In genomic region chr15:27947880-27948279, GRCm38 (mm10) we compare ENCODE assay signal across 22 mouse cellular contexts.
DNase-seq lines count a peak whose midpoint lies in the region; ATAC-seq and TF ChIP-seq lines count a peak whose summit lies in the region.
"Had no signal": no experiment of that assay in that cellular context is flagged by ENCODE, and none has a peak within 500 bp of the region (broad histone marks: within the 10 kb centered on the region; RNA-seq: fewer than 3 reads in every experiment).

No protein-coding gene starts in this region.

- 92% methylated on average over 3 of the region's 3 CpGs for WGBS in intestine, postnatal 0 days
- 87% methylated on average over 3 of the region's 3 CpGs for WGBS in intestine, embryonic 16.5 days
- 83% methylated on average over 3 of the region's 3 CpGs for whole genome bisulfite sequencing in lung, embryonic 14.5 days
- 86% methylated on average over 3 of the region's 3 CpGs for WGBS in stomach, postnatal 0 days

- no peak overlapping the region for H3K27ac ChIP-seq in intestine, postnatal 0 days (ENCODE audit: low read depth, low read length)
- H3K27ac ChIP-seq in intestine, embryonic 16.5 days (ENCODE audit: low read length) = no peak overlapping the region
- no peak overlapping the region for H3K27ac ChIP-seq in lung, embryonic 14.5 days (ENCODE audit: low read depth)
- H3K27ac ChIP-seq in stomach, postnatal 0 days (replicated peaks) = no peak overlapping the region
- H3K27ac ChIP-seq: embryonic facial prominence, embryonic 13.5 days; forebrain, embryonic 15.5 days; hindbrain, embryonic 14.5 days; intestine, embryonic 15.5 days; limb, embryonic 10.5 days; midbrain, embryonic 10.5 days; neural tube, embryonic 12.5 days had no signal

- no peak for ATAC-seq in CD4-positive, CD25-positive, alpha-beta regulatory T cell, adult 4 months
- ATAC-seq in intestine, postnatal 0 days = no peak
- ATAC-seq in intestine, embryonic 16.5 days = no peak
- no peak for ATAC-seq in lung, embryonic 14.5 days (ENCODE audit: insufficient read depth)
- no peak for ATAC-seq in stomach, postnatal 0 days (ENCODE audit: low FRiP score, low TSS enrichment)
- ATAC-seq: forebrain, embryonic 15.5 days; intestine, embryonic 15.5 days had no signal

- no peak overlapping the region for H3K4me3 ChIP-seq in intestine, postnatal 0 days (ENCODE audit: low read depth, low read length)
- no peak overlapping the region for H3K4me3 ChIP-seq in intestine, embryonic 16.5 days (ENCODE audit: low read length)
- no peak overlapping the region for H3K4me3 ChIP-seq in lung, embryonic 14.5 days (ENCODE audit: low read depth, low read length)
- no peak overlapping the region for H3K4me3 ChIP-seq in stomach, postnatal 0 days (ENCODE audit: low read depth, low read length)
- H3K4me3 ChIP-seq: embryonic facial prominence, embryonic 13.5 days; forebrain, embryonic 15.5 days; intestine, embryonic 15.5 days; limb, embryonic 10.5 days; midbrain, embryonic 10.5 days; neural tube, embryonic 12.5 days had no signal

- H3K27me3 ChIP-seq in intestine, postnatal 0 days (replicated peaks; ENCODE audit: control insufficient read depth, insufficient read depth, low read length) = no peaks in the 10 kb centered on the region
- H3K27me3 ChIP-seq in intestine, embryonic 16.5 days (replicated peaks; ENCODE audit: control insufficient read depth, insufficient read depth, low read length) = no peaks in the 10 kb centered on the region
- H3K27me3 ChIP-seq in lung, embryonic 14.5 days (ENCODE audit: insufficient read depth, low read length) = no peaks in the 10 kb centered on the region
- H3K27me3 ChIP-seq in stomach, postnatal 0 days (ENCODE audit: control insufficient read depth, insufficient read depth, low read length) = no peaks in the 10 kb centered on the region
- H3K27me3 ChIP-seq: embryonic facial prominence, embryonic 13.5 days; forebrain, embryonic 15.5 days; intestine, embryonic 15.5 days; neural tube, embryonic 12.5 days had no signal

- DNase-seq in CD4-positive, CD25-positive, alpha-beta regulatory T cell, adult 2 months (ENCODE audit: low read depth, low spot score) = peak; percentile 35
- no peak for DNase-seq in lung, embryonic 14.5 days
- DNase-seq in lung, postnatal 10 days = no peak
- no peak for DNase-seq in stomach, postnatal 0 days (ENCODE audit: low spot score)
- DNase-seq in c-Kit-positive CD71-positive TER-119-positive erythroid progenitor cells, embryonic 14.5 days (ENCODE audit: low spot score) = no peak
- DNase-seq: cerebellum, adult 9-10 months; heart, postnatal 14 days; kidney, postnatal 10 days; lung, postnatal 14 days; thymus, postnatal 25 days had no signal

- TF ChIP-seq EP300 in stomach, postnatal 0 days (optimal IDR thresholded peaks at IDR 0.05) = no peak

- no peak overlapping the region for H3K4me2 ChIP-seq in intestine, postnatal 0 days (replicated peaks; ENCODE audit: low read depth)
- no peak overlapping the region for H3K4me2 ChIP-seq in intestine, embryonic 16.5 days (ENCODE audit: low read depth, low read length)
- H3K4me2 ChIP-seq in lung, embryonic 14.5 days = no peak overlapping the region
- no peak overlapping the region for H3K4me2 ChIP-seq in stomach, postnatal 0 days (replicated peaks; ENCODE audit: low read depth)
- H3K4me2 ChIP-seq: embryonic facial prominence, embryonic 13.5 days; forebrain, embryonic 15.5 days; heart, embryonic 11.5 days; hindbrain, embryonic 14.5 days; intestine, embryonic 15.5 days; liver, embryonic 11.5 days; neural tube, embryonic 12.5 days had no signal

- peak; percentile 55 for TF ChIP-seq CTCF in intestine, postnatal 0 days (IDR thresholded peaks at IDR 0.05; ENCODE audit: low read depth)
- peak; percentile 45 for TF ChIP-seq CTCF in lung, embryonic 14.5 days (IDR thresholded peaks at IDR 0.05; ENCODE audit: low read depth)
- peak; percentile 53 for TF ChIP-seq CTCF in stomach, postnatal 0 days (IDR thresholded peaks at IDR 0.05; ENCODE audit: low read depth)

- no peaks in the 10 kb centered on the region for H3K4me1 ChIP-seq in intestine, postnatal 0 days (replicated peaks; ENCODE audit: control insufficient read depth, insufficient read depth, low read length)
- H3K4me1 ChIP-seq in intestine, embryonic 16.5 days (ENCODE audit: control insufficient read depth, insufficient read depth, low read length) = peaks cover 14% of the 10 kb centered on the region
- H3K4me1 ChIP-seq in lung, embryonic 14.5 days (ENCODE audit: insufficient read depth) = peaks cover 3% of the 10 kb centered on the region; the same call in 1 of the 2 replicates
- 0 out of 2 replicates have a peak, but pooled peaks cover 2% of the 10 kb centered on the region for H3K4me1 ChIP-seq in stomach, postnatal 0 days (replicated peaks; ENCODE audit: control insufficient read depth, insufficient read depth)

- no peaks in the 10 kb centered on the region for H3K36me3 ChIP-seq in intestine, postnatal 0 days (ENCODE audit: control insufficient read depth, insufficient read depth)
- no peaks in the 10 kb centered on the region for H3K36me3 ChIP-seq in intestine, embryonic 16.5 days (ENCODE audit: control insufficient read depth, insufficient read depth, low read length)
- no peaks in the 10 kb centered on the region for H3K36me3 ChIP-seq in lung, embryonic 14.5 days (ENCODE audit: insufficient read depth)
- H3K36me3 ChIP-seq in stomach, postnatal 0 days (ENCODE audit: control insufficient read depth, insufficient read depth, low read length) = no peaks in the 10 kb centered on the region
- H3K36me3 ChIP-seq: embryonic facial prominence, embryonic 13.5 days; forebrain, embryonic 15.5 days; intestine, embryonic 15.5 days; limb, embryonic 10.5 days; midbrain, embryonic 10.5 days; neural tube, embryonic 12.5 days had no signal

- no peak overlapping the region for H3K9ac ChIP-seq in intestine, postnatal 0 days (ENCODE audit: low read depth, low read length)
- no peak overlapping the region for H3K9ac ChIP-seq in intestine, embryonic 16.5 days (ENCODE audit: low read depth, low read length)
- no peak overlapping the region for H3K9ac ChIP-seq in lung, embryonic 14.5 days
- H3K9ac ChIP-seq in stomach, postnatal 0 days (ENCODE audit: low read length) = no peak overlapping the region
- H3K9ac ChIP-seq: embryonic facial prominence, embryonic 13.5 days; forebrain, embryonic 15.5 days; hindbrain, embryonic 14.5 days; intestine, embryonic 15.5 days; neural tube, embryonic 12.5 days had no signal

- no peaks in the 10 kb centered on the region for H3K9me3 ChIP-seq in intestine, postnatal 0 days (ENCODE audit: control insufficient read depth)
- no peaks in the 10 kb centered on the region for H3K9me3 ChIP-seq in intestine, embryonic 16.5 days (ENCODE audit: control insufficient read depth, low read length)
- H3K9me3 ChIP-seq in lung, embryonic 14.5 days (ENCODE audit: low read depth, low read length) = no peaks in the 10 kb centered on the region
- no peaks in the 10 kb centered on the region for H3K9me3 ChIP-seq in stomach, postnatal 0 days (ENCODE audit: control insufficient read depth, low read length)
- H3K9me3 ChIP-seq: embryonic facial prominence, embryonic 13.5 days; forebrain, embryonic 15.5 days; intestine, embryonic 15.5 days; limb, embryonic 10.5 days; midbrain, embryonic 10.5 days; neural tube, embryonic 12.5 days had no signal
